Mouse (Mus musculus): Measurements from ENCODE around the gene Defa20. TPM values are rescaled to one million over a fixed set of nuclear protein-coding genes. Genes with fewer than 3 reads are reported as not detected.
"Not testable (repeated sequence)": the region's sequence is repeated elsewhere in the genome, so short reads cannot be mapped to it uniquely, and the experiment has no call there.

Gene Defa20
- total RNA-seq (2021) (not detected), polyA plus RNA-seq (2012; rRNA removed) (not detected in 2 replicates)
- long read RNA-seq: 0 reads

DNA sequence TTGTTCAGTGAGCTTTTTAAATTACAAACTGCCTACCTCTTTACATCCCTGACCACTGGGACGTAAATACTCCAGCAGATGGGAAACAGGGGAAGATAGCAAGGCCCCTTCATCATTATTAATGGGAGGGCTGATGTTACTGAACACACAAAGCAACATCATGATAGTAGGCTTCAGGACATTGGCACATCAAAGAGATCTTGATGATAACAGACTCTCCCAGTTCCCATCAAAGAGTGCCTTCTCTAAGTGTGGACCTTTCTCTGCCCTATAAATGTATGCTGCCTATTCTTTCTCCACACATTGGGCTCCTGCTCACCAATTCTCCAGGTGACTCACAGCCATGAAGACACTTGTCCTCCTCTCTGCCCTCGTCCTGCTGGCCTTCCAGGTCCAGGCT is at the start of gene Defa20:
Gene Defa20, plus strand, starts transcription at position 301 of the 400 bp plus-strand sequence.
- H3K9ac ChIP-seq (ENCODE audit: low read depth, low read length); H3K27ac ChIP-seq; H3K36me3 ChIP-seq (ENCODE audit: control insufficient read depth, insufficient read depth, low read length); H3K79me2 ChIP-seq (replicated peaks; ENCODE audit: control insufficient read depth, insufficient read depth, low read length); intact Hi-C loops (cut with DNase I); DNase-seq; H3K4me3 ChIP-seq; H3K4me1 ChIP-seq (ENCODE audit: control insufficient read depth, insufficient read depth, low read length); H3K27me3 ChIP-seq (ENCODE audit: control insufficient read depth, insufficient read depth, low read length): not testable (repeated sequence)
- WGBS: no CpG with 5 or more reads among the region's 2 CpGs

DNA sequence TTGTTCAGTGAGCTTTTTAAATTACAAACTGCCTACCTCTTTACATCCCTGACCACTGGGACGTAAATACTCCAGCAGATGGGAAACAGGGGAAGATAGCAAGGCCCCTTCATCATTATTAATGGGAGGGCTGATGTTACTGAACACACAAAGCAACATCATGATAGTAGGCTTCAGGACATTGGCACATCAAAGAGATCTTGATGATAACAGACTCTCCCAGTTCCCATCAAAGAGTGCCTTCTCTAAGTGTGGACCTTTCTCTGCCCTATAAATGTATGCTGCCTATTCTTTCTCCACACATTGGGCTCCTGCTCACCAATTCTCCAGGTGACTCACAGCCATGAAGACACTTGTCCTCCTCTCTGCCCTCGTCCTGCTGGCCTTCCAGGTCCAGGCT is 19.7 kb downstream of the Defa20 start, which contains the start of gene Defa32:
Gene Defa32, plus strand, starts transcription at position 301 of the 400 bp plus-strand sequence.
- WGBS: no CpG with 5 or more reads among the region's 2 CpGs
- H3K36me3 ChIP-seq (ENCODE audit: control insufficient read depth, insufficient read depth, low read length); H3K27me3 ChIP-seq (ENCODE audit: control insufficient read depth, insufficient read depth, low read length); H3K4me3 ChIP-seq; H3K79me2 ChIP-seq (replicated peaks; ENCODE audit: control insufficient read depth, insufficient read depth, low read length); H3K27ac ChIP-seq; intact Hi-C loops (cut with DNase I); DNase-seq; H3K9ac ChIP-seq (ENCODE audit: low read depth, low read length); H3K4me1 ChIP-seq (ENCODE audit: control insufficient read depth, insufficient read depth, low read length): not testable (repeated sequence)

Other genes with a start within 250 kb of the Defa20 start
- gene Defa27, start 193.7 kb upstream of the Defa20 start, total RNA-seq (2021): not detected
- gene Defa27, start 193.7 kb upstream of the Defa20 start, polyA plus RNA-seq (2012; rRNA removed): not detected in 2 replicates
- not detected for gene Defa29, start 182.2 kb upstream of the Defa20 start, total RNA-seq (2021)
- not detected in 2 replicates for gene Defa29, start 182.2 kb upstream of the Defa20 start, polyA plus RNA-seq (2012; rRNA removed)
- not detected for gene Defa2, start 130.7 kb upstream of the Defa20 start, total RNA-seq (2021)
- gene Defa2, start 130.7 kb upstream of the Defa20 start, polyA plus RNA-seq (2012; rRNA removed): not detected in 2 replicates
- gene Defa33, start 117.4 kb upstream of the Defa20 start, total RNA-seq (2021): not detected
- not detected in 2 replicates for gene Defa33, start 117.4 kb upstream of the Defa20 start, polyA plus RNA-seq (2012; rRNA removed)
- not detected for gene Defa36, start 81.8 kb upstream of the Defa20 start, total RNA-seq (2021)
- not detected in 2 replicates for gene Defa36, start 81.8 kb upstream of the Defa20 start, polyA plus RNA-seq (2012; rRNA removed)
- gene Gm7849, start 52.7 kb upstream of the Defa20 start, total RNA-seq (2021): not detected
- gene Gm7849, start 52.7 kb upstream of the Defa20 start, polyA plus RNA-seq (2012; rRNA removed): not detected in 2 replicates
- gene Defa32, start 19.8 kb downstream of the Defa20 start, total RNA-seq (2021): not detected
- not detected in 2 replicates for gene Defa32, start 19.8 kb downstream of the Defa20 start, polyA plus RNA-seq (2012; rRNA removed)
- gene Defa37, start 56.1 kb downstream of the Defa20 start, total RNA-seq (2021): not detected
- gene Defa37, start 56.1 kb downstream of the Defa20 start, polyA plus RNA-seq (2012; rRNA removed): not detected in 2 replicates
- not detected for gene Defa28, start 73.7 kb downstream of the Defa20 start, total RNA-seq (2021)
- not detected in 2 replicates for gene Defa28, start 73.7 kb downstream of the Defa20 start, polyA plus RNA-seq (2012; rRNA removed)
- not detected for gene Gm7861, start 85.2 kb downstream of the Defa20 start, total RNA-seq (2021)
- gene Gm7861, start 85.2 kb downstream of the Defa20 start, polyA plus RNA-seq (2012; rRNA removed): 0.57 TPM in 1 of 2 replicates, not detected in the other
- gene Defa26, start 108.9 kb downstream of the Defa20 start, total RNA-seq (2021): not detected
- not detected in 2 replicates for gene Defa26, start 108.9 kb downstream of the Defa20 start, polyA plus RNA-seq (2012; rRNA removed)
- gene Defa17, start 146.5 kb downstream of the Defa20 start, total RNA-seq (2021): not detected
- gene Defa17, start 146.5 kb downstream of the Defa20 start, polyA plus RNA-seq (2012; rRNA removed): not detected in 2 replicates
- gene Defa34, start 156.5 kb downstream of the Defa20 start, total RNA-seq (2021): not detected
- not detected in 2 replicates for gene Defa34, start 156.5 kb downstream of the Defa20 start, polyA plus RNA-seq (2012; rRNA removed)
- not detected for gene AY761184, start 194.4 kb downstream of the Defa20 start, total RNA-seq (2021)
- gene AY761184, start 194.4 kb downstream of the Defa20 start, polyA plus RNA-seq (2012; rRNA removed): not detected in 2 replicates
- gene Defa24, start 225.2 kb downstream of the Defa20 start, total RNA-seq (2021): not detected
- not detected in 2 replicates for gene Defa24, start 225.2 kb downstream of the Defa20 start, polyA plus RNA-seq (2012; rRNA removed)

Measured in heart, adult 2 months (tissue).